Mouse (Mus musculus) forebrain, embryonic 15.5 days (tissue): Measurements from ENCODE around the gene Zbtb12. TPM values are rescaled to one million over a fixed set of nuclear protein-coding genes. Genes with fewer than 3 reads are reported as not detected.
A peak's percentile ranks its signal among the peaks of the same experiment; 100 is the strongest.

Experiments
- ATAC-seq: fragments of 200-750 bp; cut with Nextera tagmentation; replicated peaks from 2 replicates; pipeline ENCODE4 v1.8.0; 2017; ENCODE audit warnings: mild to moderate bottlenecking, moderate TSS enrichment, moderate library complexity
- H3K27ac ChIP-seq: fragments of 300-500 bp; sonication (generic); replicated peaks from 2 replicates; pipeline ENCODE4 v1.5.1; 2015; ENCODE audit warnings: mild to moderate bottlenecking, inconsistent platforms
- H3K27me3 ChIP-seq: fragments of 300-500 bp; sonication (generic); 2 replicates; pipeline ENCODE4 v1.6.1; 2015; ENCODE audit warnings: inconsistent platforms
- H3K36me3 ChIP-seq: fragments of 300-500 bp; sonication (generic); 2 replicates; pipeline ENCODE4 v1.6.1; 2015; ENCODE audit warnings: mild to moderate bottlenecking, inconsistent platforms
- H3K4me1 ChIP-seq: fragments of 300-500 bp; sonication (generic); 2 replicates; pipeline ENCODE4 v1.6.1; 2015; ENCODE audit warnings: inconsistent platforms
- H3K4me2 ChIP-seq: fragments of 300-500 bp; sonication (generic); replicated peaks from 2 replicates; pipeline ENCODE4 v1.6.1; 2015; ENCODE audit warnings: mild to moderate bottlenecking, inconsistent platforms
- H3K4me3 ChIP-seq: fragments of 300-500 bp; sonication (generic); 2 replicates; pipeline ENCODE4 v1.5.1; 2015; ENCODE audit warnings: mild to moderate bottlenecking, inconsistent platforms
- H3K9ac ChIP-seq: fragments of 300-500 bp; sonication (generic); replicated peaks from 2 replicates; pipeline ENCODE4 v1.6.1; 2015; ENCODE audit warnings: mild to moderate bottlenecking, inconsistent platforms
- H3K9me3 ChIP-seq: fragments of 300-500 bp; sonication (generic); 2 replicates; pipeline ENCODE4 v1.6.1; 2016; ENCODE audit warnings: inconsistent platforms
- WGBS: fragments of 180-500 bp; shearing (Covaris S2); methylation state at CpG from one replicate; pipeline ENCODE4 v1.1.7; 2015; ENCODE audit warnings: mixed read lengths; 5-methylcytosine and 5-hydroxymethylcytosine counted together
- polyA plus RNA-seq: library from polyadenylated mRNA; unstranded; fragments of >200 nt; fragmentation: Nextera tagmentation; extraction: Ambion mirVana; gene quantifications from 2 replicates; pipeline ENCODE4 v1.2.1, GENCODE M21; 2015

The Zbtb12 gene
- polyA plus RNA-seq, 1 experiment from 2014 or later, result 9.9 TPM

DNA sequence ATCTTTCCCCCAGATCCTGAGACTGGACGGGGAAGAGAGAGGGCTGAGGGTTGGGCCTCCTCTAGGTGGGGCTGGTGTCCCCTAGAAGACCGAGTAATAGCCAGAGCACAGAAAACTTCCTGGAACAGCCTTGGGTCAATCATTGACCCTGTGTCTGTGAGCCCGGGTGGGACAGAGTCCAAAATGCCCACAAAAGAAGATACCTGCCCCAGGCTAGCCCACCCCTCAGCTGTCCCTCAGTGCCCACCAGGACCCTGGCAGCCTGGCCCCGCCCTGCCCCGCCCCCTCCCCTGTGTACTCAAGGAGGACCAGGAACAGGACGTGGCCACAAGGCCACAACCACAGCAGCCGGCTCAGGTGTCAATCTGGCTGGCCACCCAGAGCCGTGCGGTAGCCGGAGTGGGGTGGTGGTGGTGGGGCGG, 36.1 kb downstream of the Zbtb12 start:
- Histone ChIP-seq H3K9ac (no peak overlapping the region), H3K4me3 (no peak overlapping the region), H3K36me3 (peaks cover 36% of the 10 kb centered on the region), H3K9me3 (no peaks in the 10 kb centered on the region), H3K27me3 (no peaks in the 10 kb centered on the region), H3K27ac (no peak overlapping the region), H3K4me1 (no peaks in the 10 kb centered on the region), H3K4me2 (no peak overlapping the region)
- WGBS, result 30% methylated on average over 9 of the region's 11 CpGs
- no peak for ATAC-seq

DNA sequence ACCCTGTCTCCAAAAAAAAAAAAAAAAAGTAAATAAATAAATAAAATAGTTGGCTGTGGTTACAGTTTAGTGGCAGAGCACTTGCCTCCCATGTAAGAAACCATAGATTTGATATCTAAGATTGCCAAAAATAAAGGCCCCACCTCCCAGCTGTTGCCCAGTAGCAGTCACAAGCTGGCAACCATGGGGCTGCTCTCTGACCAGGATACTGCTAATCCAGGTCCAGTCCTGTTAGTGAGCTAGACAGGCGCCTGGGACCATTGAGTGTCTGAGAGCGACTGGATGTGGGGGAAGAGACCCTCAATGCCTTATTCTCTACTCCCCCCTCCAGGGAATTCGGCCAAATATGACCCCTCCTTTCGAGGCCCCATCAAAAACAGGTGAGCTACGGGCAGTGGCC, 37.0 kb downstream of the Zbtb12 start:
- WGBS, result 87% methylated on average over 5 of the region's 5 CpGs
- Histone ChIP-seq H3K9ac (no peak overlapping the region), H3K9me3 (no peaks in the 10 kb centered on the region), H3K4me2 (no peak overlapping the region), H3K27ac (no peak overlapping the region), H3K27me3 (no peaks in the 10 kb centered on the region), H3K4me1 (no peaks in the 10 kb centered on the region), H3K4me3 (no peak overlapping the region), H3K36me3 (peaks cover 27% of the 10 kb centered on the region)
- no peak for ATAC-seq

DNA sequence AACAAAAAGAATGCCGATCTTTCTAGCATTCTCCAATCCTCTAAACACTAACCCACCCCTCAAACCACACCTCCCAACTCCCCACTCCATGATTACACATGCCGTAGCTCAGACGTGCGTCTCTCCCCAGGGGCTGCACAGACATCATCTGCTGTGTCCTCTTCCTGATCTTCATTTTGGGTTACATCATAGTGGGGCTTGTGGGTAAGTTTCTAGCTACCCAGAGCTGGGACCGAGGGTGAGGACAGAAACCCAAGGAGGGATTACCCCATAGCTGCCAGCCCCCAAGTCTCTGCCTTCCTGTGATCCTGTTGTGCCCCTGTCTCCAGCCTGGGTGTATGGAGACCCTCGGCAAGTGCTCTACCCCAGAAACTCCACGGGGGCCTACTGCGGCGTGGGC, 37.9 kb downstream of the Zbtb12 start:
- Histone ChIP-seq H3K9ac (no peak overlapping the region), H3K27ac (no peak overlapping the region), H3K9me3 (no peaks in the 10 kb centered on the region), H3K4me3 (no peak overlapping the region), H3K4me1 (no peaks in the 10 kb centered on the region), H3K36me3 (peaks cover 18% of the 10 kb centered on the region), H3K4me2 (no peak overlapping the region), H3K27me3 (no peaks in the 10 kb centered on the region)
- WGBS, result 87% methylated on average over 9 of the region's 9 CpGs
- no peak for ATAC-seq

DNA sequence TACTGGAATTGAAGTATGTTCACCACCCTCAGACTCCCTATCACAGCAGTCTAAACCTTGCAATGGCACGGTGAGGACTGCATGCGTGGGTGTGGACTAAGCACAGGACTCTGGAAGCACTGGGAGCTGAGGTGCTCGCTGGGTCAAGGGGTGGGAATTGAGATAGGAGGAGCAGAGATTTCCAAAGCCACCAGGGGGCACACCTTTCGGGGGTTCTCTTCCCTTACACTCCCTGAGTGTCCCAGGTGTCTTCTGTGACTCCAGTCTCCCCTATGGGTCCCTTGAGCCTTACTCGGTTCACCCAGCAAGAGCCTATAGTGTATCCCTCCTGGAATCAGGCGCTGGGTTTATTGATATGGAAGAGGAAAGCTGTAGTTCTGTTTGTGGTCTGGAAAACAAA, 43.7 kb downstream of the Zbtb12 start:
- H3K4me3 ChIP-seq, result no peak overlapping the region

DNA sequence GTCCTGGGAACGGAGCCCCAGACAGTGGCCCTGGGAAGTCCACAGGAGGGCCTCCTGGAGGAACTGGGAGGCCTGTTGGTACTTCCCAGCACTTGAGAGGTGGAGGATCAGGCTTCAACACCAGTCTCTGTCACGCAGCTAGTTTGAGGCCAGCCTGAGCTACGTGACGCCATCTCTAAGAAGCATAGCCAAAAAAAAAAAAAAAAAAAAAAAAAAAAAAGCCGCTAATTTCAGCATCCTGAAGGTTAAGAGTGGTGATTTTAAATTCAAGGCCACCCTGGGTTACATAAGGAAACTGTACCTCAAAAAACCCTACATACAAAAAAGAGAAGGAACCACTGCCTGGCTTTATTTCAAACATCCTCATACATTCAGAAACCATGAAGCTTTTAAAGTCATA, 45.0 kb downstream of the Zbtb12 start:
- Histone ChIP-seq H3K9me3 (no peaks in the 10 kb centered on the region), H3K27me3 (no peaks in the 10 kb centered on the region), H3K9ac (no peak overlapping the region), H3K27ac (no peak overlapping the region), H3K36me3 (no peaks in the 10 kb centered on the region), H3K4me3 (no peak overlapping the region), H3K4me1 (no peaks in the 10 kb centered on the region), H3K4me2 (no peak overlapping the region)
- 64% methylated on average over 5 of the region's 5 CpGs for WGBS
- no peak for ATAC-seq

More for the DNA sequence above, 43.7 kb downstream of the Zbtb12 start:
- Histone ChIP-seq H3K9ac (no peak overlapping the region), H3K9me3 (no peaks in the 10 kb centered on the region), H3K27me3 (no peaks in the 10 kb centered on the region), H3K4me1 (no peaks in the 10 kb centered on the region), H3K36me3 (no peaks in the 10 kb centered on the region), H3K4me2 (no peak overlapping the region), H3K27ac (no peak overlapping the region)
- ATAC-seq, result no peak
- 48% methylated on average over 6 of the region's 6 CpGs for WGBS

DNA sequence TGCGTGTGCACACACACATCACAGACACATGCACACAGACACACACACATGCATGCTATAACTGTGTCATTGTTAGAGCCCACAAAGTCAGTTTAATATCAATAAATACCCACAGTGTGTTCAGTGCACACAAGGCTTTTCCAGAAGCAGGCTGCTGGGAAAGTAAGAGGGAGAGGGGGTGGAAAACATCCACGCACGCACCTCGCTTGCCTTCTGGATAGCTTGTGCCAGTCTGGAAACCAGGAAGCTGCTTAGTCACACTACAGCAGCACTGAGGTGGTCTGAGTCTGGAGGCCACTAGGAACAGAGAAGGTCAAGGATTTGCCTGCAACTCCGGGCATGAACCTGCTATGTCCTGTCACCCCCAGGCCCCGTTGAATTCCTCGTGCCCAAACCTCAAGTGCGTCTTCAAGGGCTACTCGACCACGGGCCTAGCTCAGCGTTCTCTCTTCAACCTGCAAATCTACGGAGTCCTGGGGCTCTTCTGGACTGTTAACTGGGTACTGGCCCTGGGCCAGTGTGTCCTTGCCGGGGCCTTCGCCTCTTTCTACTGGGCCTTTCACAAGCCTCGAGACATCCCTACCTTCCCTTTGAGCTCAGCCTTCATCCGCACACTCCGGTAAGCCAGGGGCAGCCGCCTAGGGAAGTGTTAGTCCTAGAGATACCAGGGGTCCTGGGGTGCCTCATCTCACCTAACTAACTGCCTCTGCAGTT, 48.2 kb downstream of the Zbtb12 start:
- Histone ChIP-seq H3K4me1 (peaks cover 9% of the 10 kb centered on the region), H3K4me3 (no peak overlapping the region), H3K9ac (no peak overlapping the region), H3K27ac (no peak overlapping the region), H3K4me2 (no peak overlapping the region), H3K36me3 (no peaks in the 10 kb centered on the region), H3K9me3 (no peaks in the 10 kb centered on the region), H3K27me3 (no peaks in the 10 kb centered on the region)
- WGBS, result 88% methylated on average over 18 of the region's 18 CpGs
- no peak for ATAC-seq

DNA sequence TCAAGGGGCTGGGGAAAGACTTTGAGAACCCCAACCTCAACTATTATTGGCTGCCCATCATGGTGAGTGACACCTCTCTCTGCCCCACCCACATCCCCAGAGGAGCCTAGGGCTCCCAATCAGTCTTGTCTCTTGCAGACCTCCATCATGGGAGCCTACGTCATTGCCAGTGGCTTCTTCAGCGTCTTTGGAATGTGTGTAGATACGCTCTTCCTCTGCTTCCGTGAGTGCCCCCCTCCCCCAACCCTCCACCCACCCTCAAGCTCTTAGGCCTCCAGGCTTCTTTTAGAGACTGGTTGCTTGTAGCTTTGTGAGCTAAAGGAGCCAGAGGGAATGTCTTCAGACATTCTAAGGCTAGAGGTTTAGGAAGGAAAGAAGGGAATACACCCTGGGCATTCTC, 49.6 kb downstream of the Zbtb12 start:
- Histone ChIP-seq H3K27me3 (no peaks in the 10 kb centered on the region), H3K27ac (no peak overlapping the region), H3K4me2 (no peak overlapping the region), H3K9me3 (no peaks in the 10 kb centered on the region), H3K9ac (no peak overlapping the region), H3K4me3 (no peak overlapping the region), H3K36me3 (no peaks in the 10 kb centered on the region), H3K4me1 (peaks cover 9% of the 10 kb centered on the region)
- ATAC-seq, result no peak
- WGBS, result 87% methylated on average over 4 of the region's 4 CpGs

DNA sequence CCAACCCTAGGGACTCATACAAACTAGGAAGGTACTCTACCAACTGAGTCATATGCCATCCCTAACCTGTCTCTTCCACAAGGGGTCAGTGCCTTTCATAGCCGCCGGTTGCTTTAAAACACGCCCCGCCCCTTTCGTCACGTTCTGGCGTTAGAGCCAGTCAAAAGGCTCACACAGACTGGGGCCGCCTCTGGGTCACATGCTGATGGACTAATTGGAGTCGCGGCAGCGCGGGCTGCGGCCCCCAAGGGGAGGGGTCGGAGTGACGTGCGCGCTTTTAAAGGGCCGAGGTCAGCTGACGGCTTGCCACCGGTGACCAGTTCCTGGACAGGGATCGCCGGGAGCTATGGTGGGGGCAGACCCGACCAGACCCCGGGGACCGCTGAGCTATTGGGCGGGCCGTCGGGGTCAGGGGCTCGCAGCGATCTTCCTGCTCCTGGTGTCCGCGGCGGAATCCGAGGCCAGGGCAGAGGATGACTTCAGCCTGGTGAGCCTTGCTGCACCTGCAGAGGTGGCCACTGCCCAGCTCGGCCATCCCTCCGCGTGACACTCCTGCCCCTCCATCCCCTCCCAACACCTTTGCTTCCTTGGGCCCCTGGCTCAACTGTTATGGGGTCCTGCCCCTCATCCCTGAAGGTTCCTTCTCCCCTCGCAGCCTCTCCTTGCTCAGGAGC, 51.9 kb downstream of the Zbtb12 start, which contains the start of gene Neu1:
Gene Neu1 (plus strand): TSS at position 193 of the 674 bp plus-strand sequence.
- Histone ChIP-seq H3K4me2 (peak within 1 kb of the TSS; percentile 85), H3K4me1 (peaks cover 9% of the 10 kb centered on the region), H3K9ac (peak within 1 kb of the TSS; percentile 85), H3K27ac (peak within 1 kb of the TSS; percentile 49; the same call in 1 of the 2 replicates), H3K27me3 (no peaks in the 10 kb centered on the region), H3K4me3 (peak within 1 kb of the TSS; percentile 93), H3K9me3 (no peaks in the 10 kb centered on the region), H3K36me3 (0 out of 2 replicates have a peak, but pooled peaks cover 2% of the 10 kb centered on the region)
- under 1% methylated on average over 38 of the region's 38 CpGs for WGBS
- peak; percentile 97 for ATAC-seq

DNA sequence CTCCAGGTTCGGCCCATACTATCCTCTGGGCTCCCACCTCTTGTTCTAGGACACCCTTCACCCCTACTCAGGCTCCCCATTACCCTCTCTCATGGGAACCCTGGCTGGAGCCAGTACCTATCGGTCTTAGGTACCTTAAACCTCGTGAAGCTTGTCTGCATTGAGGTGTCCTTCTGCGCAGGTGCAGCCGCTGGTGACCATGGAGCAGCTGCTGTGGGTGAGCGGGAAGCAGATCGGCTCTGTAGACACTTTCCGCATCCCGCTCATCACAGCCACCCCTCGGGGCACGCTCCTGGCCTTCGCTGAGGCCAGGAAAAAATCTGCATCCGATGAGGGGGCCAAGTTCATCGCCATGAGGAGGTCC, 52.4 kb downstream of the Zbtb12 start:
- no peaks in the 10 kb centered on the region for H3K27me3 ChIP-seq
- no peaks in the 10 kb centered on the region for H3K9me3 ChIP-seq
- 0 out of 2 replicates have a peak overlapping the region, but pooled peaks have one; percentile 49 for H3K27ac ChIP-seq
- H3K4me3 ChIP-seq, result peak overlapping the region; percentile 93
- peak overlapping the region; percentile 85 for H3K4me2 ChIP-seq
- 14% methylated on average over 14 of the region's 14 CpGs for WGBS
- 0 out of 2 replicates have a peak, but pooled peaks cover 2% of the 10 kb centered on the region for H3K36me3 ChIP-seq
- peak; percentile 44; the same call in 1 of the 2 replicates for ATAC-seq
- peak overlapping the region; percentile 85 for H3K9ac ChIP-seq
- peaks cover 9% of the 10 kb centered on the region for H3K4me1 ChIP-seq

DNA sequence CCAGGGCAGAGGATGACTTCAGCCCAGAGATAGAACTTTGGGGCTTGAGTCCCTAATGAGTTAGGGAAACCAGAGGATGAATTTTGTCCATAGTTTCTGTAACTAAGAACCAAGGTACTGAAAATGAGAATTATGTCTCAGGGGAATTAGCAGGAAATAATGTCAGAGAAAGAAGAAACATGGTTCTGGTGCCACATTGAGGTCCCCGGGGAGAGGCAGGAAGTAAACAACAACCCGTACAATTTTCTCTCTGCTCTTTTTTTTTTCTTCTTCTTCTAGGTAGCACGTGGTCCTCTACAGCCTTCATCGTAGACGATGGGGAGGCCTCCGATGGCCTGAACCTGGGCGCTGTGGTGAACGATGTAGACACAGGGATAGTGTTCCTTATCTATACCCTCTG, 53.0 kb downstream of the Zbtb12 start:
- no peak for ATAC-seq
- H3K27ac ChIP-seq, result no peak overlapping the region
- 0 out of 2 replicates have a peak, but pooled peaks cover 2% of the 10 kb centered on the region for H3K36me3 ChIP-seq
- H3K4me3 ChIP-seq, result peak overlapping the region; percentile 93
- H3K4me2 ChIP-seq, result peak overlapping the region; percentile 85
- H3K27me3 ChIP-seq, result no peaks in the 10 kb centered on the region
- WGBS, result 89% methylated on average over 8 of the region's 8 CpGs
- peaks cover 9% of the 10 kb centered on the region for H3K4me1 ChIP-seq
- peak overlapping the region; percentile 85 for H3K9ac ChIP-seq
- H3K9me3 ChIP-seq, result no peaks in the 10 kb centered on the region

DNA sequence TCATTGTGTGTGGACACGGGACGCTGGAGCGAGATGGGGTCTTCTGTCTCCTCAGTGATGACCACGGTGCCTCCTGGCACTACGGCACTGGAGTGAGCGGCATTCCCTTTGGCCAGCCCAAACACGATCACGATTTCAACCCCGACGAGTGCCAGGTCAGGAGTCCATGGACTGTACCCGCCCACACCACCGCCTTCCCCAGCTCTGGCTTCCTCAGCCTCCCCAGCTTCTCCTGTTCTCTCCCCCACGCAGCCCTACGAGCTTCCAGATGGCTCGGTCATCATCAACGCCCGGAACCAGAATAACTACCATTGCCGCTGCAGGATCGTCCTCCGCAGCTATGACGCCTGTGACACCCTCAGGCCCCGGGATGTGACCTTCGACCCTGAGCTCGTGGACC, 54.7 kb downstream of the Zbtb12 start:
- Histone ChIP-seq H3K4me1 (peaks cover 9% of the 10 kb centered on the region), H3K27me3 (no peaks in the 10 kb centered on the region), H3K9ac (no peak overlapping the region), H3K4me2 (no peak overlapping the region), H3K9me3 (no peaks in the 10 kb centered on the region), H3K36me3 (0 out of 2 replicates have a peak, but pooled peaks cover 2% of the 10 kb centered on the region), H3K27ac (no peak overlapping the region), H3K4me3 (no peak overlapping the region)
- ATAC-seq, result no peak
- WGBS, result 79% methylated on average over 24 of the region's 24 CpGs

DNA sequence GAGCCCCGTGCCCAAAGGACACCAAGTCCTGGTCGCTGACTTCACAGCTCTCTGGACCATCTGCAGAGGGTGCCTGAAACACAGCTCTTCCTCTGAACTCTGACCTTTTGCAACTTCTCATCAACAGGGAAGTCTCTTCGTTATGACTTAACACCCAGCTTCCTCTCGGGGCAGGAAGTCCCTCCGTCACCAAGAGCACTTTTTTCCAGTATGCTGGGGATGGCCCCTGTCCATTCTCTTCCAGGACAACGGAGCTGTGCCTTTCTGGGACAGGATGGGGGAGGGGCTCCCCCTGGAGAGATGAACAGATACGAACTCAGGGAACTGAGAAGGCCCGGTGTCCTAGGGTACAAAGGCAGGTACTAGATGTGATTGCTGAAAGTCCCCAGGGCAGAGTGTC, 55.5 kb downstream of the Zbtb12 start:
- WGBS, result 57% methylated on average over 8 of the region's 8 CpGs
- 0 out of 2 replicates have a peak, but pooled peaks cover 2% of the 10 kb centered on the region for H3K36me3 ChIP-seq
- H3K4me2 ChIP-seq, result no peak overlapping the region
- H3K4me1 ChIP-seq, result peaks cover 9% of the 10 kb centered on the region
- H3K4me3 ChIP-seq, result no peak overlapping the region
- no peaks in the 10 kb centered on the region for H3K27me3 ChIP-seq
- H3K9me3 ChIP-seq, result no peaks in the 10 kb centered on the region
- no peak overlapping the region for H3K9ac ChIP-seq
- no peak overlapping the region for H3K27ac ChIP-seq
- ATAC-seq, result no peak
